Mouse (Mus musculus) kidney, postnatal 4 days (tissue): Measurements from ENCODE around the gene Gm5415.
"Not testable (repeated sequence)": the region's sequence is repeated elsewhere in the genome, so short reads cannot be mapped to it uniquely, and the experiment has no call there.

Experiments
- DNase-seq, 2 experiments: peaks; one replicate each; pipeline ENCODE4 v3.0.0; 2021; ENCODE audit warnings: mixed read lengths in 2 of 2

Gm5415 gene

DNA sequence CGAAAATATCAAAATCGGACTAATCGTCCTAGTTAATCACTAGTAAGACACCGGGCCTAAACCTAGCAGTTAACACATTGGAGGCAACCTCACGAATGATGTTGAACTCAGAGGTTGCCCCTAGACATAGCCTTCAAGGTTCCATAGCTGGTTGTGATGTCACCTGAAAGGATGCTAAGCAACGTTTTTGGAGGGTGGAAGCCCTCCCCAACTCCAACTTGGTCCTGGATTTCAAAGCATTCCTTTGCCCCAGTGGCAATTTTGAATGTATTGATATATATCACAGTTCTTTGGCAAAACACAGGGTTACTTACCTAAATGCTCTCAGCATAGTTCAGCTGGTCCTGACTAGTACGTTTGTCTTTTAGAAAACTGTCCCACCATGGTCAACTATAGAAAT is at the start of gene Gm5415:
TSS of gene Gm5415 (minus strand) at position 101 of the 400 bp plus-strand sequence.
- not testable (repeated sequence) for DNase-seq

GRCm38 (mm10) chr1:32568901-32569300 is 21.8 kb upstream of the Gm5415 start:
- DNase-seq: no peak

GRCm38 (mm10) chr1:32553925-32554324 is 6.8 kb upstream of the Gm5415 start:
- no peak for DNase-seq

GRCm38 (mm10) chr1:32553459-32553858 is 6.4 kb upstream of the Gm5415 start:
- no peak for DNase-seq

GRCm38 (mm10) chr1:32503381-32503780 is 43.7 kb downstream of the Gm5415 start:
- DNase-seq: no peak
